Mouse (Mus musculus): ENCODE measurements around the gene Riox2.

- no peak for TF ChIP-seq GATA1 (IDR thresholded peaks at IDR 0.05; ENCODE audit: borderline replicate concordance, low read length)
- no peak for TF ChIP-seq FLI1 (IDR thresholded peaks at IDR 0.05; ENCODE audit: low read length)
Observed at GRCm38 (mm10) chr16:59449092-59449491, 22.5 kb upstream of the Riox2 start.

All from megakaryocyte, embryonic 14.5 days (primary cell).